Mouse (Mus musculus) heart, postnatal 0 days (tissue): ENCODE measurements around the gene Mymk. TPM values are rescaled to one million over a fixed set of nuclear protein-coding genes. Genes with fewer than 3 reads are reported as not detected.
A peak's percentile ranks its signal among the peaks of the same experiment; 100 is the strongest.

Experiments used
- ATAC-seq: fragments of 200-750 bp; cut with Nextera tagmentation; 2 replicates; pipeline ENCODE4 v1.8.0; 2017; ENCODE audit warnings: low read depth, moderate number of reproducible peaks, moderate library complexity; ENCODE audit not compliant: insufficient read depth
- DNase-seq: peaks from one replicate; pipeline ENCODE4 v3.0.0-alpha.2; 2016; ENCODE audit warnings: low spot score
- H3K27ac ChIP-seq: fragments of 300-500 bp; sonication (generic); 2 replicates; pipeline ENCODE4 v1.5.1; 2014; ENCODE audit warnings: low read depth, mild to moderate bottlenecking
- H3K27me3 ChIP-seq: fragments of 300-500 bp; sonication (generic); 2 replicates; pipeline ENCODE4 v1.6.1; 2014; ENCODE audit warnings: low read length, mixed read lengths; ENCODE audit not compliant: control insufficient read depth, insufficient read depth
- H3K36me3 ChIP-seq: fragments of 300-500 bp; sonication (generic); replicated peaks from 2 replicates; pipeline ENCODE4 v1.6.1; 2014; ENCODE audit warnings: low read length, mixed read lengths; ENCODE audit not compliant: control insufficient read depth, insufficient read depth
- H3K4me1 ChIP-seq: fragments of 300-500 bp; sonication (generic); 2 replicates; pipeline ENCODE4 v1.6.1; 2014; ENCODE audit warnings: antibody characterized with exemption; ENCODE audit not compliant: control insufficient read depth, insufficient read depth
- H3K4me2 ChIP-seq: fragments of 300-500 bp; sonication (generic); 2 replicates; pipeline ENCODE4 v1.6.1; 2014; ENCODE audit warnings: low read depth, mild to moderate bottlenecking, low read length, moderate library complexity
- H3K4me3 ChIP-seq: fragments of 300-500 bp; sonication (generic); 2 replicates; pipeline ENCODE4 v1.5.1; 2014; ENCODE audit warnings: low read depth, low read length
- H3K9ac ChIP-seq: fragments of 300-500 bp; sonication (generic); replicated peaks from 2 replicates; pipeline ENCODE4 v1.6.1; 2014; ENCODE audit warnings: low read depth, low read length, mixed read lengths
- H3K9me3 ChIP-seq: fragments of 300-500 bp; sonication (generic); replicated peaks from 2 replicates; pipeline ENCODE4 v1.6.1; 2016; ENCODE audit warnings: low read length; ENCODE audit not compliant: control insufficient read depth
- CTCF ChIP-seq: IDR thresholded peaks from 2 replicates; pipeline ENCODE4 v1.5.1; 2016; ENCODE audit warnings: antibody characterized with exemption, control low read depth, low read depth
- EP300 ChIP-seq: IDR thresholded peaks from 2 replicates; pipeline ENCODE4 v1.6.1; 2016; ENCODE audit warnings: antibody characterized with exemption, low read depth
- WGBS: fragments of 180-500 bp; shearing (Covaris S2); extraction: QIAGEN DNeasy Blood & Tissue Kit; methylation state at CpG from one replicate; pipeline ENCODE4 v1.1.7; 2014; 5-methylcytosine and 5-hydroxymethylcytosine counted together
- polyA plus RNA-seq: library from polyadenylated mRNA; unstranded; fragments of >200 nt; fragmentation: Nextera tagmentation; extraction: Ambion mirVana; gene quantifications from 2 replicates; pipeline ENCODE4 v1.2.1, GENCODE M21; 2015
- total RNA-seq: library from RNA; depleted of rRNA; stranded (reverse); fragments of >200 nt; gene quantifications from 2 replicates; pipeline ENCODE4 v1.2.3, GENCODE M21; 2014; ENCODE audit warnings: low replicate concordance

Gene Mymk
- total and polyA plus RNA-seq, 2 experiments from 2014 or later: 0.08 TPM; not detected in 1

GRCm38 (mm10) chr2:27096341-27096981, 24.5 kb upstream of the Mymk start:
- Histone ChIP-seq H3K27ac (0 out of 2 replicates have a peak overlapping the region, but pooled peaks have one; percentile 40), H3K4me2 (no peak overlapping the region)

GRCm38 (mm10) chr2:27095178-27095577, 23.2 kb upstream of the Mymk start:
- no peak for TF ChIP-seq CTCF
- no peak for TF ChIP-seq EP300
- Histone ChIP-seq H3K4me2 (no peak overlapping the region), H3K9ac (no peak overlapping the region), H3K4me3 (no peak overlapping the region), H3K27me3 (no peaks in the 10 kb centered on the region), H3K36me3 (no peaks in the 10 kb centered on the region), H3K27ac (no peak overlapping the region), H3K4me1 (peaks cover 32% of the 10 kb centered on the region), H3K9me3 (no peaks in the 10 kb centered on the region)
- ATAC-seq (no peak), DNase-seq (no peak)
- 94% methylated on average over 7 of the region's 7 CpGs for WGBS

More at GRCm38 (mm10) chr2:27096341-27096981, 24.5 kb upstream of the Mymk start:
- Histone ChIP-seq H3K36me3 (no peaks in the 10 kb centered on the region), H3K9me3 (no peaks in the 10 kb centered on the region), H3K27me3 (no peaks in the 10 kb centered on the region), H3K4me3 (no peak overlapping the region), H3K9ac (no peak overlapping the region), H3K4me1 (peaks cover 32% of the 10 kb centered on the region)
- DNase-seq (peak; percentile 44), ATAC-seq (peak; percentile 29; the same call in 1 of the 2 replicates)
- TF ChIP-seq EP300 (no peak), CTCF (no peak)
- WGBS: 16% methylated on average over 13 of the region's 13 CpGs

GRCm38 (mm10) chr2:27089238-27089637, 17.3 kb upstream of the Mymk start:
- no peak for TF ChIP-seq CTCF
- TF ChIP-seq EP300: no peak
- Histone ChIP-seq H3K4me1 (peaks cover 23% of the 10 kb centered on the region; the same call in 1 of the 2 replicates), H3K4me3 (no peak overlapping the region), H3K36me3 (no peaks in the 10 kb centered on the region), H3K27me3 (no peaks in the 10 kb centered on the region), H3K9me3 (no peaks in the 10 kb centered on the region), H3K9ac (no peak overlapping the region), H3K27ac (0 out of 2 replicates have a peak overlapping the region, but pooled peaks have one; percentile 60), H3K4me2 (no peak overlapping the region)
- DNase-seq: no peak
- WGBS: 58% methylated on average over 1 of the region's 1 CpGs
- ATAC-seq: no peak

DNA sequence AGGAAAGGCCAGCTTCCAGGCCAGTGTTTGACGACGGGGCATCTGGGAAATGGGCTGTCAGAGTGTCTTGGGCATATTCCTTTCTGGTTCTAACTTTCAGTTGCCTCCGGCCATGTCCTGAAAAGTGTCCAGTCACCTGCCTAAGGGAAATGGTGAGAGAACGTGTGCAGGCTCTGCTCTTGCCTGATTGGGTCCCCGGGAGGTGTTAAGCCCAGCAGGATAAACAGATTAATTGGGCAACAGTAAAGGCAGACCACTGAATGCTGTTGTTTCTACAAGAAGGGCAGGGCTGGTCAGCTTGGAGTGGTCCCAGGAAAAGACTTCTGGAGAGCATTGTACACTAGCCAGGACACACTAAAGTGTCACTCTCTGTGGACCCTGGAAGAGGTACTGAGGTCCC, 16.7 kb upstream of the Mymk start:
- Histone ChIP-seq H3K27me3 (no peaks in the 10 kb centered on the region), H3K4me3 (no peak overlapping the region), H3K9me3 (no peaks in the 10 kb centered on the region), H3K4me2 (no peak overlapping the region), H3K27ac (peak overlapping the region; percentile 60), H3K4me1 (peaks cover 26% of the 10 kb centered on the region; the same call in 1 of the 2 replicates), H3K36me3 (no peaks in the 10 kb centered on the region), H3K9ac (no peak overlapping the region)
- no peak for ATAC-seq
- 70% methylated on average over 5 of the region's 5 CpGs for WGBS
- no peak for DNase-seq
- TF ChIP-seq EP300 (no peak), CTCF (no peak)

DNA sequence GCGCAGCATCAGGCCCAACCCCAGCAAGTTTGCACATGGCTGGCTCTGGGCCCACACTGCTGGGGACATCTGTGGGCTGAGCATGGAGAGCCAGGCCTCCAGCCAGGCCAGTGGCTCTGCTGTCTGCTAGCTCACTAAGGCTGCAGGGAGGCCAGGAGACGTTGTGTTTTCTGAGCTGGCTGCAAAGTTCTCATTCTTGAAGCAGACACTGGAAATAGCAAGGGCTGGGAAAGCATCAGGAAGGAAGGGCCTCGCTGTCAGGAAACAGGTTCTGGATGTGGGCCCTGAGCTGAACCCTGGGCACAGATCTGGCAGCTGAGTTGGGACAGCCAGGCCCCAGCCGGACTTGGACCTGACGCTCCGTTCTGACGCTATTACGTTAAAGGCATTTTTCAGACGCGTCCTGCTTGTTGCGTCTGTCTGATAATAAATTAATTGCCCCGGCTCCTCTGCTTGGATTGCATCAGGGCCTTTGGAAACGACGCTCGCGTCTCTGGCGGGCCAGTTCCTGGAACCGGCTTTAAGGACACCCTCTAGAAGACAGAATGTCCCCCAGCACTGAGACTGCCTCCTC, 16.2 kb upstream of the Mymk start:
- no peaks in the 10 kb centered on the region for H3K9me3 ChIP-seq
- H3K36me3 ChIP-seq: no peaks in the 10 kb centered on the region
- ATAC-seq (peak; percentile 73), DNase-seq (peak; percentile 66)
- no peak overlapping the region for H3K4me3 ChIP-seq
- peaks cover 27% of the 10 kb centered on the region; the same call in 1 of the 2 replicates for H3K4me1 ChIP-seq
- H3K9ac ChIP-seq: no peak overlapping the region
- no peak overlapping the region for H3K4me2 ChIP-seq
- no peaks in the 10 kb centered on the region for H3K27me3 ChIP-seq
- TF ChIP-seq EP300: 0 out of 2 replicates have a peak, but pooled peaks have one; percentile 59
- TF ChIP-seq CTCF: no peak
- peak overlapping the region; percentile 60 for H3K27ac ChIP-seq
- WGBS: 39% methylated on average over 18 of the region's 18 CpGs
